Mouse (Mus musculus): Measurements from ENCODE around the gene Ears2. TPM values are rescaled to one million over a fixed set of nuclear protein-coding genes. Genes with fewer than 3 reads are reported as not detected.

Ears2 gene
- 8.9 and 9.2 TPM in 2 replicates for polyA plus RNA-seq (2015; fragmentation: Nextera tagmentation; extraction: Ambion mirVana)

- peak; percentile 95 for DNase-seq (ENCODE audit: low spot score)
These were observed at the start of gene Ears2, which contains the start of gene Ubfd1 for GRCm38 (mm10) chr7:122066945-122067516. Ears2 (minus strand) TSS chr7:122067263. Ubfd1 (plus strand) TSS chr7:122067175.

- DNase-seq (ENCODE audit: low spot score), result no peak
These were observed 41.1 kb upstream of the Ears2 start for GRCm38 (mm10) chr7:122108206-122108605.

DNA sequence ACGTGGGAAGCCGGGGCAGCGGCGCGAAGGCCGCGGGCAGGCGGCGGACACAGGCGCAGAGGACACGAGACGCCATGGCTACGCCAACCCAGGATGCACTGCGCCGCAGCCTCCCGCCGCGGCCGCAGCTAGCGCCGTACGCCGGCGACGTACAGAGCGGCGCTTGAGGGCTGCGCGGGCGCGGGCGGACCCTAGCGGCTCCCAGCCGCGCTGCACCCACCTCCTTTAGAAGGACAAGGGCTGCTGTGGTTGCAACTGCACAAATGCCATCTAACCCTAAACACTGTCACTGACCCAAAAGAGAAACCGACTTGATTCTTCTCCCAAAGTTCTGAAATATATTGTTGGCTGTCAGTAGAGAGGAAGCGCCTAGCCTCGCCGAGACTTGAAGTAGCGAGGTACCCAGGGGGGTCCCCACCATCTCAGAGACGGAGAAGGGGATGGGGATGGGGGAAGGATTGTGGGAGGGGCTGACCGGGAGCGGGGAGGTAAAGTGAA is 34.7 kb upstream of the Ears2 start, which contains the start of gene Ndufab1:
Gene Ndufab1 (minus strand): TSS at position 140 of the 498 bp plus-strand sequence.
- DNase-seq (ENCODE audit: low spot score), result peak; percentile 90

DNA sequence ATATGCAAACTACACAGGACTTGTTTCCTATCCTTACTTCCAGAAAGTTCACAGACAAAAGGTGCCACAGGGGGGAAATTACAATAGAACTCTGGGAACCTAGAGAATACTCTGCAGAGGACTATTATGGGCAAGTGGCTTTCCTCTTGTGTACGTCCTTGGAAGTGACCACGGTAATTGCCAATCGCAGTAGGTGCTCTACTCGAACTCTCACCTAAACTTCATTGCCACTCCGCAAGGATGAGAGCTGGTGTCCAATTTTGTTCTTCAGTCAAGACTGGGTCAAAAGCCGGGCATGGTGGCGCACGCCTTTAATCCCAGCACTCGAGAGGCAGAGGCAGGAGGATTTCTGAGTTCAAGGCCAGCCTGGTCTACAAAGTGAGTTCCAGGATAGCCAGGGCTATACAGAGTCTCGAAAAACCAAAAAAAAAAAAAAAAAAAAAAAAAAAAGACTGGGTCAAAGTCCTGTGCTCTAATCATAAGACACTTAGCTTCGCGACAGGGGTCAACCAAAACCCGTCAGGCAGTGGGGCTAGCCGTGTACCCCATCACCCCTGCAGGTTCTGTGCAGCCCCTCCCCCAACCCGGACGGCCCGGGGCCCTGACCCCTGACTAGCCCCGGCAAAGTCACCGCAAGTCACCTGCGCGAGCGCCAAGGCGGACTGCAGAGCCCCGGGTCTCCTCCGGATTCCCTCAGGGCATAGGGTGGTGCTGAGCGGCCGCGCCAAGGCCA is 34.1 kb upstream of the Ears2 start:
- DNase-seq (ENCODE audit: low spot score), result peak; percentile 36

GRCm38 (mm10) chr7:122099222-122099621 is 32.2 kb upstream of the Ears2 start:
- DNase-seq (ENCODE audit: low spot score), result peak; percentile 71

GRCm38 (mm10) chr7:122098009-122098408 is 30.9 kb upstream of the Ears2 start:
- no peak for DNase-seq (ENCODE audit: low spot score)

DNA sequence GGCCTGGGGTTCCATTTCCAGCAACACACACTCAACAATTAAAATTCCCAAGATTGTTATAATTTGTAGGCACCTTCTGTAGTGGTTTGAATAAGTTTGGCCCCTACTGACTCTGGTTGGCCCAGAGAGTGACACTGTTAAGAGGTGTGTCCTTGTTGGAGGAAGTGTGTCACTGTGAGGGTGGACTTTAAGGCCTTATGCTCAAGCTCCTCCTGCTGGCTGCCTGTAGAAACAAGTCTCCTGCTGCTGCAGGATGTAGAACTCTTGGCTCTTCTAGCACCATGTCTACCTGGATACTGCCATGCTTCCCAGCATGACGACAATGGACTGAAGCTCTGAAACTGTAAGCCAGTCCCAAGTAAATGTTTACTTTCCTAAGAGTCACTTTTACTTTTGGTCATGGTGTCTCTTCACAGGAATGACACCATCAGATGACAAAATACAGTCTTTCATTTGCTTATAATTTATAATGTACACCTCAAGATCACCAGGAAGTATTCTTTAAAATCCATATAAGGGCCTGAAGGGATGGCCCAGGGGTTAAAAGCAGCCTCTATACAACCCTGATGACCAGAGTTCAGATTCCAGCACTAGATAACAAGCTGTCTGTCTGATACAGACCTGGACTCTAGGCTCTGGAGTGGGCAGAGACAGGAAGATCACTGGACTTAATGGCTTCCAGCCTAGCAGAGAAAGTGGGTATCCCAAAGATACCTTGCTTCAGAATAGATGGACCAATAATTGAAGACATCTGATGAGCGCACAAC is 27.7 kb upstream of the Ears2 start:
- peak; percentile 5 for DNase-seq (ENCODE audit: low spot score)

- DNase-seq (ENCODE audit: low spot score), result no peak
These were observed 20.3 kb upstream of the Ears2 start for GRCm38 (mm10) chr7:122087195-122087982.

DNA sequence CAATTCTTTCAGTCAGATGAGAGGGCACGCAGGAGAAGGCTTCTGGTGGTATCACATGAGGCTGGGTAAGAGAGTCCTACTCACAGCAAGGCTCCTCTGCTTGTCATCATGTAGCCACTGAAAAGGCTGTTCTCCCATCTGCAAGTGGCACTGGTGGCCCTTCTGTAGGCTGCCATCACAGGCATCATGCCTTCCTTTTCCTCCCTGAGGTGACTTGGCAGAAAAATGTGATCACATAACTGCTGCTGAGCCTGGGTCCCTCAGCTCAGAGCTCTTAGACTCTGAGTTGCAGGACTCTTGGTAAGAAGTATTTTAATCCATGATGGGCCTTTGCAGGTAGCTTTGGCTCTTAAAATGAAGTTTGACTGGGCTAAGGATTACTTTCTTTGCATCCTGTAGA is 14.0 kb upstream of the Ears2 start:
- DNase-seq (ENCODE audit: low spot score), result no peak

DNA sequence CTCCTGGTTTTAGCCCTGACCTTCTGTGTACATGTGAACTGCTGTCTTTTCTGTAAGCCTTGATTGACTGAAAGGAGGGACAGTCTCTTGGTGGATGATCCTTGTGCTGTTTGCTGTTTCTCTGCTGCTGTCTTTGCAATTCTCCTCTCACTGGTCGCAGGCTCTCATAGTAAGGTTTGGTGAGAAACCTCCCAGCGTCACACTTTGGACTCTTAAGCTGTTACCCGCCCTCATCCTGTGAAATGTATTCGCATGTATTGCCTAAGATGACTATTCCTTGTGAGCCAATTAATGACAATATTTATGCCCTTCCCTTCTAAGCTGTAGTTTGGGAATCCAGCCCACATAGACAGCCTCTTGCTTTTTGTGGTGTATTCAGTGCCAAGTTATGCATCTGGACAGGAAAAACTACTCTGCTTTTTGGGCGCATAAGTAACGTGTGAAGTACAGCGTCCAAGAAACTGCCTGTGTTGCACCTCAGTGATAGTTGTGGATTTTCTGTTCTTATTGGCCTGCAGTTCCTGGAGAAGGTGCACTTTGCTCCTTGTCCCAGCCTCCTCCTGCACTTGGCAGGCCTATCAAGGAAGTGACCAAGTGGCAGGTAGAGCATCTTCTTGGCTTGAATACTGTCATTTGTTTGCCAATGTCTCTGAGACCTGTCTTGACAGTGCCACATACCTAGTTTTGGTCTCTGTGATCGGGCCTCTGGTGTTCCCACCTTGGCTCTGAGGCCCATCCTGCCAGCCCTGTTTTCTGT is 12.9 kb upstream of the Ears2 start:
- no peak for DNase-seq (ENCODE audit: low spot score)

DNA sequence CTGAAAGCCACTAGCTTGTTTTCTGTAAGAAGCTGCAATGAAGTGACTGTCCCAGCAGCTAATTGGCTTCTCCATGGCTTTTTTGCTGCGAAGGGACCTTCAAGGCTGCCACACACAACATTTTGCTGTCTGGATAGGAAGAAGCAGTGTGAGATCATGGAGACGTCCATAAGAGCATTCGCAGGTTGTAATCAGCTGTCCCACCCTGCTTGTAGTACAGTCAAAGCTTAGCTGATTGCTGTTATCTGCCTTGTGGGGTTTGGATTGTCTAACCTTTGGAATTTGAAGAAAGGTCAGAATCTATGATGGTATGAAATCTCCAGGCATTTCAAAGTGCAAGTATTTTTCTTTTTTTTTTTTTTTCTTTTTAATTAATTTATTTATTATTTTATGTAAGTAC is 7.3 kb upstream of the Ears2 start:
- DNase-seq (ENCODE audit: low spot score), result no peak

GRCm38 (mm10) chr7:122067517-122068381 is 686 bp upstream of the Ears2 start:
- DNase-seq (ENCODE audit: low spot score), result peak; percentile 4

DNA sequence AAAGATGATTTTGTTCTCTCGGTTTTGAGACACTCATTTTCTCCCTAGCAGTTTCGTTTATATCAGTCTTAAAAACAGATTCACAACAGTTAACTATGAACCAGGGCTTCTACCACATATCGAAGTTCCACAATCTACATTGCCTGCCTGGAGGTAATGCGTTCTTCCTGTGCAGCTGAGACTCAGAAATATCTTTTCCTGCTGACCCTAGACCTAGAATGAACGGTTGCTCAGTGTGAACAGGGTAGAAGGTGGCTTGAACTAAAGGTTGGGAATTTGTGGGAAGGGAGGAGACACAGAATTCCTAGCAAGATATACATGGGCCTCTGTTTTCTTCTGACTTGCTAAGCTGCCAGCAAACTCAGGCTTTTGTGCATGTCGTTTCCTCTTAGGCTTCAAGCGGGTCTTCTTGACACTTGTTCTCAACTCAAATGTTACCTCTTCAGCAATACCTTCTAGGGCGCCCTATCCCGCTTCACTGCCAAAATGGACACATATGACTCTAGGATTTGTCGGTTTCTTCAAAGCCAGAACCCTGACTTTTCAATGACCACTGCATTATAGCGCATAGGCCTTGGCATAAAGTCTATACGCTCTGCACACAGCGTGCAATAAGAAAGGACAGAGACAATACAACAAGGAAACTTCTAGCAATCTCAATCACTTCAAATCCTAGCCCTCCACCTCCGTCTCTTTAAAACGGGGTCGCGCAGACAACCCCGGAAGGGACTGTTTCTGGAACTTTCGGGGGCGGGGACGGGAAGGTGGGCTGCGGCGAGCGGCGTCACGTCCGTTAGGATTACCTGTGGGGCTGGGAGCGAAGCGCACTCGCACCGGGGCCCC is 740 bp downstream of the Ears2 start:
- peak; percentile 8 for DNase-seq (ENCODE audit: low spot score)

- DNase-seq (ENCODE audit: low spot score), result no peak
These were observed 1.4 kb downstream of the Ears2 start for GRCm38 (mm10) chr7:122065656-122066055.

GRCm38 (mm10) chr7:122056633-122057032 is 10.4 kb downstream of the Ears2 start:
- no peak for DNase-seq (ENCODE audit: low spot score)

DNA sequence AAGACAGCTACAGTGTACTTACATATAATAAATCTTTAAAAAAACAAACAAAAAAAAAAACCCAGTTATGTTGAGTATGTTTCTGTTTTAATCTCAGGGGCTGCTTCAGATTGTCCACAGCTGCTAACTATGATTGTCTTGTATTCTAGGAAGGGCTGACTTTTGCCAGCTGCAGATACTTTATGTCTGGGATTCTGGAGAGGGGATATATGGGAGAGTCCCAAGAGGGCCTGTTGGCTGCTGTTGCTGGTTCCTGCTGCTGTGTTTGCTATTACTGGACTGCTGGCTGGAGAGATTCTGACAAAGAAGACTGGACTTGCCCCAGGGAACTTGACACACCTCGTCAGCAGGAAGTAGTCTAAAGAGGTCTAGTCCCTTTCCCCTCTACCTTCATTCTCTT is 16.2 kb downstream of the Ears2 start:
- no peak for DNase-seq (ENCODE audit: low spot score)

GRCm38 (mm10) chr7:122048191-122048590 is 18.9 kb downstream of the Ears2 start:
- DNase-seq (ENCODE audit: low spot score), result no peak

GRCm38 (mm10) chr7:122046813-122047212 is 20.2 kb downstream of the Ears2 start:
- no peak for DNase-seq (ENCODE audit: low spot score)

All from thymus, postnatal 0 days (tissue).